ENCODE assay signal across 13 mouse cellular contexts in the genomic region with DNA sequence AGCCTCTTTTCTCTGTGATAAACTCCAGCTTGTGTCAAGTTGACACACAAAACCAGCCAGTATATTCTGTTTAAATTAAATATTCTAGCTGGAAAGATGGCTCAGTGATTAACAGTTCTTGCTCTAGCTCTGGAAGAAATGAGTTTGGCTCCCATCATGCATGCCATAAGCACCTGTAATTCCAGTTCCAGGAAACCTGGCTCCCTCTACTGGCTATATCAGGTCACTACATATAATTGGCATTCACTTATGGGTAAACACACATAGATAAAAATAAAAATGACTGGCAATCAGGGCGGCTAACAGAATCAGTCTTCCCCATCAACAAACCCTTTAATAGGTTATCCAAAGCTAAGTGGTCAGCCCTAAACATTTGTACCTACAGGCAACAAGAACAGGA.
DNase-seq lines count a peak whose midpoint lies in the region; ATAC-seq and TF ChIP-seq lines count a peak whose summit lies in the region.
"Had no signal": no experiment of that assay in that cellular context is flagged by ENCODE, and none has a peak within 500 bp of the region (broad histone marks: within the 10 kb centered on the region; RNA-seq: fewer than 3 reads in every experiment).

No protein-coding gene starts in this region.

- WGBS in heart, adult 2 months: 30% methylated on average over 1 of the region's 1 CpGs
- WGBS in heart, embryonic 11.5 days (ENCODE audit: insufficient replicate concordance): 23% methylated on average over 1 of the region's 1 CpGs

- TF ChIP-seq EP300 in heart, adult 2 months (IDR thresholded peaks at IDR 0.05; ENCODE audit: insufficient read depth, low read depth, low read length): no peak

- no peak overlapping the region for H3K4me2 ChIP-seq in heart, embryonic 11.5 days
- H3K4me2 ChIP-seq: forebrain, embryonic 15.5 days had no signal

- H3K27ac ChIP-seq in heart, adult 2 months: no peak overlapping the region
- no peak overlapping the region for H3K27ac ChIP-seq in heart, embryonic 11.5 days (ENCODE audit: low read depth, low read length)
- H3K27ac ChIP-seq: forebrain, embryonic 15.5 days had no signal

- TF ChIP-seq CTCF in heart, adult 2 months (IDR thresholded peaks at IDR 0.05): peak; percentile 60

- H3K79me2 ChIP-seq in heart, adult 2 months (replicated peaks; ENCODE audit: control insufficient read depth, insufficient read depth, low read length): no peaks in the 10 kb centered on the region

- H3K36me3 ChIP-seq in heart, adult 2 months (ENCODE audit: control insufficient read depth, insufficient read depth, low read length): no peaks in the 10 kb centered on the region
- H3K36me3 ChIP-seq in heart, embryonic 11.5 days (ENCODE audit: control insufficient read depth, insufficient read depth, low read length): no peaks in the 10 kb centered on the region
- H3K36me3 ChIP-seq: forebrain, embryonic 15.5 days had no signal

- H3K9me3 ChIP-seq in heart, embryonic 11.5 days (replicated peaks; ENCODE audit: control insufficient read depth, low read length): no peaks in the 10 kb centered on the region
- H3K9me3 ChIP-seq: forebrain, embryonic 15.5 days had no signal

- H3K9ac ChIP-seq in heart, adult 2 months (ENCODE audit: low read depth, low read length): no peak overlapping the region
- H3K9ac ChIP-seq in heart, embryonic 11.5 days (ENCODE audit: low read depth, low read length): no peak overlapping the region
- H3K9ac ChIP-seq: forebrain, embryonic 15.5 days had no signal

- no peak for DNase-seq in heart, adult 2 months
- no peak for DNase-seq in heart, postnatal 14 days
- DNase-seq in lung, postnatal 36 days: peak; percentile 10
- DNase-seq in lung, postnatal 14 days: no peak
- peak; percentile 12 for DNase-seq in brain, adult 2 months (ENCODE audit: low read depth, low spot score)
- peak; percentile 42 for DNase-seq in retina, embryonic 14.5 days (ENCODE audit: low spot score)
- no peak for DNase-seq in spleen, postnatal 14 days (ENCODE audit: low spot score in 2 of 2)
- DNase-seq: cerebellum, adult 2 months; kidney, postnatal 4 days; right cerebral cortex, adult 18-20 months; thymus, adult 18-20 months had no signal

- no peak for ATAC-seq in heart, embryonic 11.5 days (replicated peaks; ENCODE audit: insufficient number of reproducible peaks, low FRiP score, low TSS enrichment)

- TF ChIP-seq POLR2A in heart, adult 2 months (IDR thresholded peaks at IDR 0.05; ENCODE audit: insufficient read depth, low read depth, low read length): no peak

- H3K27me3 ChIP-seq in heart, adult 2 months (ENCODE audit: control insufficient read depth, insufficient read depth, low read length): no peaks in the 10 kb centered on the region
- no peaks in the 10 kb centered on the region for H3K27me3 ChIP-seq in heart, embryonic 11.5 days (ENCODE audit: control insufficient read depth, insufficient read depth, low read length)
- H3K27me3 ChIP-seq: forebrain, embryonic 15.5 days had no signal

- H3K4me1 ChIP-seq in heart, adult 2 months (ENCODE audit: control insufficient read depth, insufficient read depth, low read length): no peaks in the 10 kb centered on the region
- H3K4me1 ChIP-seq in heart, embryonic 11.5 days (ENCODE audit: control insufficient read depth, insufficient read depth, low read length): no peaks in the 10 kb centered on the region
- H3K4me1 ChIP-seq: forebrain, embryonic 15.5 days had no signal

- intact Hi-C loops in heart, adult 2 months (cut with DNase I): loop anchor here (5.0 kb wide), 1 partner anchor 384 kb away; no protein-coding TSS in a partner anchor
- intact Hi-C loops in heart, postnatal 14 days (cut with DNase I): no loop called here

- no peak overlapping the region for H3K4me3 ChIP-seq in heart, adult 2 months
- no peak overlapping the region for H3K4me3 ChIP-seq in heart, embryonic 11.5 days (ENCODE audit: low read depth, low read length)
- H3K4me3 ChIP-seq: forebrain, embryonic 15.5 days had no signal

Comparison
In these comparisons a context has a peak if more than half of its experiments do, and no peak if none do; other contexts are left out.
1. DNase-seq: peak in lung, postnatal 36 days (single experiment), brain, adult 2 months (single experiment) and retina, embryonic 14.5 days (single experiment); none in heart, adult 2 months (0 of 2), heart, postnatal 14 days (0 of 2), lung, postnatal 14 days (single experiment) and spleen, postnatal 14 days (0 of 2).